Mouse (Mus musculus): ENCODE measurements around the gene Donson.

DNA sequence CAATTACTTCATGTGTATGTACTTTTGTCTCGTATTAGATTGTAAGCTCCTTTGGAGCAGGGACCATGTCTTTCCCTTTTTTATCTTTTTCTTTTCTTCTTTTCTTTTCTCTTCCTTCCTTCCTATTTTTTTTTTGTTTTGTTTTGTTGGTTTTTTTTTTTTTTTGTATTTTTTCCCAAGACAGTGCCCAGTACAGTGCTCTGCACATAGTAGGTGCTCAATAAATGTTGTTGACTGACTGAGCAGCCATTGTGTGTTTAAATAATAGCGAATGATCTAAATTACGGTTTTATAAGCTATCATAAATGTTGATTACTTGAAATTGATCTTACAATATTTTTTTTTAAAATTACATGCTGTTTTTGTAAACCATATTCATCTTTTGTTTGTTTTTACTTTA, 24.8 kb downstream of the Donson start:
- TF ChIP-seq POLR2A (IDR thresholded peaks at IDR 0.05; ENCODE audit: control insufficient read depth, low read depth, low read length) = no peak
- no peak for TF ChIP-seq CTCF (IDR thresholded peaks at IDR 0.05; ENCODE audit: control insufficient read depth, insufficient read depth, insufficient replicate concordance, low read depth, low read length)

Measured in testis, adult 2 months (tissue).